Mouse (Mus musculus) heart, embryonic 10.5 days (tissue): Measurements from ENCODE around the gene Tubb3. TPM values are rescaled to one million over a fixed set of nuclear protein-coding genes. Genes with fewer than 3 reads are reported as not detected.
"Not testable (repeated sequence)": the region's sequence is repeated elsewhere in the genome, so short reads cannot be mapped to it uniquely, and the experiment has no call there.

Experiments
- DNase-seq: peaks from one replicate; pipeline ENCODE4 v3.0.0-alpha.2; 2017; ENCODE audit warnings: low spot score
- H3K27ac ChIP-seq: fragments of 300-500 bp; sonication (generic); 2 replicates; pipeline ENCODE4 v1.5.1; 2016; ENCODE audit warnings: mild to moderate bottlenecking
- H3K27me3 ChIP-seq: fragments of 300-500 bp; sonication (generic); 2 replicates; pipeline ENCODE4 v1.6.1; 2016; ENCODE audit warnings: mild to moderate bottlenecking; ENCODE audit not compliant: poor library complexity, insufficient read depth, severe bottlenecking
- H3K36me3 ChIP-seq: fragments of 300-500 bp; sonication (generic); 2 replicates; pipeline ENCODE4 v1.6.1; 2016; ENCODE audit warnings: mild to moderate bottlenecking, moderate library complexity
- H3K4me1 ChIP-seq: fragments of 300-500 bp; sonication (generic); 2 replicates; pipeline ENCODE4 v1.6.1; 2016; ENCODE audit warnings: mild to moderate bottlenecking
- H3K4me3 ChIP-seq: fragments of 300-500 bp; sonication (generic); 2 replicates; pipeline ENCODE4 v1.5.1; 2016; ENCODE audit warnings: mild to moderate bottlenecking, moderate library complexity
- H3K9me3 ChIP-seq: fragments of 300-500 bp; sonication (generic); 2 replicates; pipeline ENCODE4 v1.6.1; 2016; ENCODE audit warnings: mild to moderate bottlenecking, moderate library complexity
- WGBS: fragments of 180-500 bp; shearing (Covaris S2); methylation state at CpG from one replicate; pipeline ENCODE4 v1.1.7; 2016; 5-methylcytosine and 5-hydroxymethylcytosine counted together
- polyA plus RNA-seq: library from polyadenylated mRNA; unstranded; fragments of >200 nt; fragmentation: Nextera tagmentation; extraction: Ambion mirVana; gene quantifications from 2 replicates; pipeline ENCODE4 v1.2.1, GENCODE M21; 2016

The Tubb3 gene
- polyA plus RNA-seq, 1 experiment from 2014 or later = 15.8 TPM

DNA sequence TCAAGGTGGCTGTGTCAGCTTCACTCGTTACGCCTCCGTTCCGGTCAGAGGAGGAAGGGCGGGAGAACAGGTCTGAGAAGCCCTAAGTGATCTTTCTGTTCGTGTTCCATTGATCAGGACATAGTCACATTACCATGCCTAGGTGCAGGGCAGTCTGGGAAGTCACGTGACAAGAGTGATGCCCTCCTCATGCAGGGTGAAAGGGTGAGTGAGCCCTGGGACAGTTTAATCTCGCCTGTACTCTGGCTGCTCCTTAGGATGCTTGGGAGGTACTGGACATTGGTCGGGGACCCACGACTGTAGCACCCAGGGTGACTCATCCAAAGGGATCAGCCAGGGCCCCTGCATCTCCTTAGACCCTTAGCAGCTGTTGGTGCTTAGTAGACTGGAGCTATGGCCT is 34.8 kb downstream of the Tubb3 start:
- H3K9me3 ChIP-seq = no peaks in the 10 kb centered on the region
- H3K4me1 ChIP-seq = peaks cover 42% of the 10 kb centered on the region
- H3K4me3 ChIP-seq = no peak overlapping the region
- H3K27ac ChIP-seq = peak overlapping the region; percentile 60; the same call in 1 of the 2 replicates
- peaks cover 16% of the 10 kb centered on the region; the same call in 1 of the 2 replicates for H3K36me3 ChIP-seq
- no peaks in the 10 kb centered on the region for H3K27me3 ChIP-seq
- DNase-seq = no peak
- 72% methylated on average over 10 of the region's 10 CpGs for WGBS

DNA sequence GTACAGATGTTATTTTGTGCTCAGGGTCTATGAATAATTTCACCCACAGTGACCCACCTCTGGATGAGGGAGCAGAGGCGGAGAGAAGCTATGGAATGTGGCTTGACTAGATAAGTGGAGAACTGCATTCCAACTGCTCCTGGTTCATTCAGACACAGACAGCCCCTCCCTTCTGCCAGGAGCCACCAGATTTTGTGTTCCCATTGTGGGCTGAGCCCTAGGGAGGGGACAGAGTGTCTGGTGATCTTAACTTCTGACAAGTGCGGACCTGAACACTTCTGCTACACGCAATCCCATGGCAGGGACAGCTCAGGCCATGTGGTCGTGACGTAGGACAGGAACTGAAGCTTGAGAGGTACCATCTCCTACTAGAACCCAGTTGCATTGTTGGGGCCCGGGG is 35.6 kb downstream of the Tubb3 start:
- peak overlapping the region; percentile 60; the same call in 1 of the 2 replicates for H3K27ac ChIP-seq
- peaks cover 23% of the 10 kb centered on the region; the same call in 1 of the 2 replicates for H3K36me3 ChIP-seq
- H3K4me3 ChIP-seq = no peak overlapping the region
- H3K4me1 ChIP-seq = peaks cover 42% of the 10 kb centered on the region
- no peaks in the 10 kb centered on the region for H3K27me3 ChIP-seq
- DNase-seq = peak; percentile 80
- H3K9me3 ChIP-seq = no peaks in the 10 kb centered on the region
- 44% methylated on average over 6 of the region's 6 CpGs for WGBS

DNA sequence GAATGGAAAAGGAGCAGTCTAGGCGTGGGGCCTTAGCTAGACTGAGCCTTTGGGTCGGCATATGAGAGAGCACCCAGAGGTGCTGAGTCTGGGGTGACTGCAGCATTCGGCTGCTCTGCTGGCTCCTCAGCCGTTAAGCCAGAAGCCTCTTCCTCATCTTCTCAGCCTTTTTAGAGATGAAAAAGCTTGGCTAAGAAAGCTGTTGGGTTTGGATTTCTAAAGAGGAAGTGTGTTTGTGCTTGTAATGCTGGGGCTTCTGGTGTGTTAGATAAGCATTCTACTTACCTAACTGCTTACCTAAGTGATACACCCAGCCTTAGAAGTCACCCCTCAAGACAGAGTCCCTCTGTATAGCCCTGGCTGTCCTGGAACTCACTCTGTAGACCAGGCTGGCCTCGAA is 39.6 kb downstream of the Tubb3 start:
- H3K36me3 ChIP-seq = peaks cover 60% of the 10 kb centered on the region
- peaks cover 20% of the 10 kb centered on the region for H3K4me1 ChIP-seq
- no peak overlapping the region for H3K27ac ChIP-seq
- no peaks in the 10 kb centered on the region for H3K27me3 ChIP-seq
- no peaks in the 10 kb centered on the region for H3K9me3 ChIP-seq
- 85% methylated on average over 5 of the region's 5 CpGs for WGBS
- no peak for DNase-seq
- H3K4me3 ChIP-seq = no peak overlapping the region

DNA sequence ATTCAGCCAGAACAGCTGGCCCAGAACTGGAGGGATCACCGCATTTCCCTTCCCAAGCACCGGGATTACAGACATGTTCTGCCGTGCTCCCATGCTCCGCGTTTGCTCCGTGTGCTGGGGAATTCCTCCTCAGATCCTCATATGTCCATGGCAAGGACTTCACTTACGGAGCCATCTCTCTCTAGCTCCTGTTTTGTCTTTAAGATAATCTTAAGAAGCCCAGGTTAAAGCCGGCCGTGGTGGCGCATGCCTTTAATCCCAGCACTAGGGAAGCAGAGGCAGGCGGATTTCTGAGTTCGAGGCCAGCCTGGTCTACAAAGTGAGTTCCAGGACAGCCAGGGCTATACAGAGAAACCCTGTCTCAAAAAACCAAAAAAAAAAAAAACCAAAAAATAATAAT is 40.5 kb downstream of the Tubb3 start:
- H3K27me3 ChIP-seq, H3K27ac ChIP-seq, H3K9me3 ChIP-seq, DNase-seq, H3K4me3 ChIP-seq: not testable (repeated sequence)
- H3K36me3 ChIP-seq = peaks cover 69% of the 10 kb centered on the region
- peaks cover 10% of the 10 kb centered on the region for H3K4me1 ChIP-seq
- WGBS = 91% methylated on average over 12 of the region's 12 CpGs

DNA sequence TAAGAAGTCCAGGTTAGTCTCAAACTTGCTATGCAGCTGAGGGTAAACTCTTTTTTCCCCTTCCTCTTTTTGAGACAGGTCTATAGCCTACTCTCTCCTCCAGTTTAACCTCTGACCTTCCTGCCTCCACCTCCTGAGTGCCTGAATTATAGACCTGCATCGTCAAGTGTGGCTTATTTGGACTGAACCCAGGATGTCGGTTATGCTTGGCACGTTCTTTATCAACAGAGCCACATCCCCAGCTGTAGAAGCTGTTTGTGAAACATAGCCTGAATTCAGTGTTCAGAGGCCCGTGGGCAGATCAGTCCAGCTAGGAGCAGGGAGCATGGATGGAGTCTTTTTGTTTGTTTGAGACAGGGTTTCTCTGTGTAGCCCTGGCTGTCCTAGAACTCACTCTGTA is 40.9 kb downstream of the Tubb3 start:
- 86% methylated on average over 4 of the region's 4 CpGs for WGBS
- no peak overlapping the region for H3K4me3 ChIP-seq
- H3K27ac ChIP-seq = no peak overlapping the region
- H3K9me3 ChIP-seq = no peaks in the 10 kb centered on the region
- peaks cover 73% of the 10 kb centered on the region for H3K36me3 ChIP-seq
- no peaks in the 10 kb centered on the region for H3K27me3 ChIP-seq
- peaks cover 6% of the 10 kb centered on the region for H3K4me1 ChIP-seq
- no peak for DNase-seq

DNA sequence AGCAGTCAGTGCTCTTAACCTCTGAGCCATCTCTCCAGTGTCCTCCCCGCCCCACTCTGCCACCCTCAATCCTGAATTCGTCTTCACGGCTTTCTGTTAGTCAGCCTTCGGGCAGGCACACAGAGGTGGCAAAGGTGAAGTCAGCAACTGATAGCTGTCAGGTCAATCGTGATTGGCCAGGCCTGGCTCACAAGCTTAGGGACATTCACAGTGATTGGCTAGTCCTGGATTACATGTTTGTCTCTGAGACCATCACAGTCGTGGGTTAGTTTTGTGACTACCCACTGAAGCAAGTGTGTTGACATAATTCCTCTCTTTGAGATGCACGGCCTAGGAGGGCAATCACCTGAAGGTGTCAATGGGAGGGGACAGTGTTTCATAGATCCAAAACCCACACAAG is 42.1 kb downstream of the Tubb3 start:
- Histone ChIP-seq H3K4me1 (no peaks in the 10 kb centered on the region), H3K9me3 (no peaks in the 10 kb centered on the region), H3K36me3 (peaks cover 85% of the 10 kb centered on the region), H3K4me3 (no peak overlapping the region), H3K27me3 (no peaks in the 10 kb centered on the region), H3K27ac (no peak overlapping the region)
- DNase-seq = no peak
- WGBS = 74% methylated on average over 7 of the region's 7 CpGs

DNA sequence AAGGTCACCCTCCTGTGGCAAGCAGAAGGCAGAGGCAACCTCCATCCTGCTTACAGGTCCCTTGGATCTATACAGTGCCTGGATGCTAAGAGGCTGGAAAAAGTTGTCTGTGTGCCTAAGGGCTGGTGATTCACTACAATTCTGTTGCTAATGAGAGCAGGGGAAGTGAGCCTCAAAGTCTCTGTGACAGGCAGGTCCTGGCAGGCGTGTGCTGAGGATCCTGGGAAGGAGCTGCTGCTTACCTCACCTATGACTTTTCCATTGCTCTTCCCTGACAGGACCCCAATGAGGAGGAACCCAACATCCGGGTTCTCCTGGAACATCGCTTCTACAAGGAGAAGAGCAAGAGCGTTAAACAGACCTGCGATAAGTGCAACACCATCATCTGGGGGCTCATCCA is 42.7 kb downstream of the Tubb3 start:
- H3K27ac ChIP-seq = no peak overlapping the region
- peaks cover 91% of the 10 kb centered on the region for H3K36me3 ChIP-seq
- no peaks in the 10 kb centered on the region for H3K4me1 ChIP-seq
- no peaks in the 10 kb centered on the region for H3K9me3 ChIP-seq
- WGBS = 79% methylated on average over 5 of the region's 5 CpGs
- H3K27me3 ChIP-seq = no peaks in the 10 kb centered on the region
- no peak overlapping the region for H3K4me3 ChIP-seq
- no peak for DNase-seq

DNA sequence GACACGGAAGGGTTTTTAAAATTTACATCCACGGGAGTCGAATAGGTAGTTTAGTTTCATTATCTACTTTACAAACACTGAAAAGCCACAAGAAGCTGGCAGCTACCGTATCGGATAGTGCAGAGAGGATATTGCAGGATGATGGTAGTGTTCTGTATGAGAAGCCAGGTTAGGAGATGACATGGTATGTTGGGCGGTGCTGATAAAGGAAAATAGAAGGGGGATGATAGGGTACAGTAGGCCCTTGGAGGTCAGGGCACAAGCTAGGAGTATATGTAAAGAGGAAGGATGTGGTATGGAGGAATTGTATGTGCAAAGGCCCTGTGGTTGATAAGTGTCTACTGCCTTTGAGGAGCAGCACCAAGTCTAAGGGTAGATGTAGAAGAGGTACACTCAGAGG is 43.3 kb downstream of the Tubb3 start:
- Histone ChIP-seq H3K27me3 (no peaks in the 10 kb centered on the region), H3K9me3 (no peaks in the 10 kb centered on the region), H3K4me1 (no peaks in the 10 kb centered on the region), H3K4me3 (no peak overlapping the region), H3K36me3 (peaks cover 91% of the 10 kb centered on the region), H3K27ac (no peak overlapping the region)
- DNase-seq = no peak
- WGBS = 89% methylated on average over 6 of the region's 6 CpGs

DNA sequence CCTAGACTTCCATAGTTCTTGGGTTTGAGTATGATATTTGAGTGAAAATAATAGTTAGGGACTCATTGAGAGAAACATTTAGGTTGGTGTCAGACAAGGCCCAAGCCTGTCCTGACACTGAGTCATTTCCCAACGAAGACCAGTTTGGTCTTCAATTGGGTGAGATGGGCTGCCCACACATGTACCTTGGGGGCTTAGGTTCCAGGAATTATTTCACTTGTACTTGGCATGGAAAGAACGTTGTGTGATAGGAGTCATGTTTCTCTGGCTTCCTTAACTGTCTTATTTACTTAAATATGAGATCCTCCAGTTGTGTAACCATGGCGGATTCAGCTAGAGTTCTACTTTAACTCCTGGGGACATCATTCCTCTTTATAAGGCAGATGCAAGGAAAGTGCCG is 52.4 kb downstream of the Tubb3 start:
- no peaks in the 10 kb centered on the region for H3K4me1 ChIP-seq
- 86% methylated on average over 4 of the region's 4 CpGs for WGBS
- no peak for DNase-seq
- no peaks in the 10 kb centered on the region for H3K9me3 ChIP-seq
- H3K4me3 ChIP-seq = no peak overlapping the region
- no peaks in the 10 kb centered on the region for H3K27me3 ChIP-seq
- H3K36me3 ChIP-seq = peaks cover 56% of the 10 kb centered on the region
- no peak overlapping the region for H3K27ac ChIP-seq

DNA sequence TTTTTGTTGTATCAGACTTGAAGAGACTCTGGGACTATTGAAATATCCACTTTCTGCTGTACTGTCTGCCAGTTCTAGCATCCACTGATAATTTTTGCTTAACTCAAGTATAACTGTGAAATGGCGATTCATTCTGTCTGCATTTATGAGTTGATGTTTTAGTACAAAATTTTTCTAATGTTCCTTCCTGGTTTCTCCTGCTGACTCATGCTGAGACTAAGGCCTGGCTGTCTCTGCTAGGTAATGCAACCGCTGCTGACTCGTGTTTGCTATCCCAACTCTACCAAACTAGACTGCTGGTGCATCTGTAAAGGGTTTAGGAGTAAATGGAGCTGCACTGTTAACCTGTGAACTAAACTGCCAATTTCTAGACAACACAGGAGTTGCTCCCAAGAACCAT is 56.3 kb downstream of the Tubb3 start:
- H3K27ac ChIP-seq = no peak overlapping the region
- no peaks in the 10 kb centered on the region; the same call in 1 of the 2 replicates for H3K27me3 ChIP-seq
- H3K4me3 ChIP-seq = no peak overlapping the region
- H3K9me3 ChIP-seq = no peaks in the 10 kb centered on the region
- H3K36me3 ChIP-seq = peaks cover 18% of the 10 kb centered on the region
- WGBS = 72% methylated on average over 3 of the region's 3 CpGs
- no peak for DNase-seq
- no peaks in the 10 kb centered on the region for H3K4me1 ChIP-seq

Other genes starting within 250 kb of the Tubb3 start
- gene Dpep1, start 225.2 kb upstream of the Tubb3 start, polyA plus RNA-seq = 1.9 and 5.2 TPM in 2 replicates
- gene Chmp1a, start 198.7 kb upstream of the Tubb3 start, polyA plus RNA-seq = 120 and 123 TPM in 2 replicates
- gene Spata33, start 198.6 kb upstream of the Tubb3 start, polyA plus RNA-seq = 3.5 and 3.6 TPM in 2 replicates
- 27.0 and 31.2 TPM in 2 replicates for gene Cdk10, start 186.6 kb upstream of the Tubb3 start, polyA plus RNA-seq
- 2.2 and 2.6 TPM in 2 replicates for gene Spata2l, start 175.2 kb upstream of the Tubb3 start, polyA plus RNA-seq
- 17.8 and 21.4 TPM in 2 replicates for gene Zfp276, start 157.2 kb upstream of the Tubb3 start, polyA plus RNA-seq
- 19.7 and 20.6 TPM in 2 replicates for gene Vps9d1, start 157.1 kb upstream of the Tubb3 start, polyA plus RNA-seq
- gene Fanca, start 92.8 kb upstream of the Tubb3 start, polyA plus RNA-seq = 28.9 and 31.5 TPM in 2 replicates
- 4.4 TPM in 2 replicates for gene Spire2, start 78.7 kb upstream of the Tubb3 start, polyA plus RNA-seq
- gene Tcf25, start 37.7 kb upstream of the Tubb3 start, polyA plus RNA-seq = 153 and 172 TPM in 2 replicates
- gene Mc1r, start 4.3 kb upstream of the Tubb3 start, polyA plus RNA-seq = not detected in 2 replicates
- 36.4 and 38.6 TPM in 2 replicates for gene Def8, start 12.1 kb downstream of the Tubb3 start, polyA plus RNA-seq
- 56.3 and 63.8 TPM in 2 replicates for gene Afg3l1, start 66.5 kb downstream of the Tubb3 start, polyA plus RNA-seq
- gene Dbndd1, start 104.0 kb downstream of the Tubb3 start, polyA plus RNA-seq = 2.1 and 4.6 TPM in 2 replicates
- 17.9 and 27.4 TPM in 2 replicates for gene Gas8, start 107.4 kb downstream of the Tubb3 start, polyA plus RNA-seq
- gene Rhou, start 242.5 kb downstream of the Tubb3 start, polyA plus RNA-seq = 13.0 and 16.7 TPM in 2 replicates